Mouse (Mus musculus) megakaryocyte, embryonic 14.5 days (primary cell): ENCODE data around the gene Foxn3. TPM values are rescaled to one million over a fixed set of nuclear protein-coding genes. Genes with fewer than 3 reads are reported as not detected.
A peak's percentile ranks its signal among the peaks of the same experiment; 100 is the strongest.

Experiments used
- H3K27me3 ChIP-seq: replicated peaks from 2 replicates; pipeline ENCODE3; 2012; ENCODE audit warnings: inconsistent platforms
- H3K36me3 ChIP-seq: replicated peaks from 2 replicates; pipeline ENCODE3; 2012; ENCODE audit warnings: low read length, inconsistent platforms, mixed read lengths
- H3K4me1 ChIP-seq: 2 replicates; pipeline ENCODE4 v1.6.1; 2012; ENCODE audit warnings: inconsistent platforms
- H3K4me3 ChIP-seq: replicated peaks from 2 replicates; pipeline ENCODE3; 2012; ENCODE audit warnings: moderate library complexity, mild to moderate bottlenecking, inconsistent platforms
- H3K9me3 ChIP-seq: 2 replicates; pipeline ENCODE4 v1.6.1; 2012; ENCODE audit warnings: inconsistent platforms
- FLI1 ChIP-seq: IDR thresholded peaks from 2 replicates; pipeline ENCODE4 v1.6.1; 2012; ENCODE audit warnings: low read length, inconsistent platforms, mixed read lengths
- GATA1 ChIP-seq: IDR thresholded peaks from 3 replicates; pipeline ENCODE4 v1.6.1; 2012; ENCODE audit warnings: mixed read lengths, low read length, inconsistent platforms, borderline replicate concordance
- polyA plus RNA-seq: library from polyadenylated mRNA; stranded (reverse); fragments of >175 nt; gene quantifications from 2 replicates; pipeline ENCODE4 v1.2.3, GENCODE M21; 2012; ENCODE audit warnings: low replicate concordance; ENCODE audit not compliant: insufficient read depth

Gene Foxn3
- polyA plus RNA-seq, 1 experiment, result 20.5 TPM

DNA sequence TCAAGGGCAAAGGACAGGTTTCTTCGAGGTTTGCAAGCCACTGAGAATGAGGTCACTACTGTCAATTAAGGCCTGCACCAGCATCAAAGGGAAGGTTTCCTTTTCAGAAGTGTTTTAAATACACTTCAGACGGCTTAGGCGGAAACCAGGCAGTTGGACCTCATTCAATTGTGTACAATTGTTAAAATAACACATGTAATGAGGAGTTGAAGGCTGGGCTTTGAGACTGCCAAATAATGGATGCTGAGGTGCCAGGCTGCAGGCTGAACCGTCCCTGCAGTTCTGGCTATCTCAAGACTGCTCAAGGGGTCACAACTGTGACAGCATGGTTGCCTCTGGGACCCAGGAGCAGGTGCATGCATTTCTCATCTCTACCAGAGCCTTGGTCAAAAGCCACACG is 89.2 kb downstream of the Foxn3 start:
- TF ChIP-seq FLI1 (no peak), GATA1 (no peak)
- peaks cover 11% of the 10 kb centered on the region for H3K36me3 ChIP-seq
- no peak overlapping the region for H3K4me3 ChIP-seq
- H3K9me3 ChIP-seq, result peaks cover 12% of the 10 kb centered on the region
- peaks cover 5% of the 10 kb centered on the region for H3K27me3 ChIP-seq
- peaks cover 41% of the 10 kb centered on the region for H3K4me1 ChIP-seq

DNA sequence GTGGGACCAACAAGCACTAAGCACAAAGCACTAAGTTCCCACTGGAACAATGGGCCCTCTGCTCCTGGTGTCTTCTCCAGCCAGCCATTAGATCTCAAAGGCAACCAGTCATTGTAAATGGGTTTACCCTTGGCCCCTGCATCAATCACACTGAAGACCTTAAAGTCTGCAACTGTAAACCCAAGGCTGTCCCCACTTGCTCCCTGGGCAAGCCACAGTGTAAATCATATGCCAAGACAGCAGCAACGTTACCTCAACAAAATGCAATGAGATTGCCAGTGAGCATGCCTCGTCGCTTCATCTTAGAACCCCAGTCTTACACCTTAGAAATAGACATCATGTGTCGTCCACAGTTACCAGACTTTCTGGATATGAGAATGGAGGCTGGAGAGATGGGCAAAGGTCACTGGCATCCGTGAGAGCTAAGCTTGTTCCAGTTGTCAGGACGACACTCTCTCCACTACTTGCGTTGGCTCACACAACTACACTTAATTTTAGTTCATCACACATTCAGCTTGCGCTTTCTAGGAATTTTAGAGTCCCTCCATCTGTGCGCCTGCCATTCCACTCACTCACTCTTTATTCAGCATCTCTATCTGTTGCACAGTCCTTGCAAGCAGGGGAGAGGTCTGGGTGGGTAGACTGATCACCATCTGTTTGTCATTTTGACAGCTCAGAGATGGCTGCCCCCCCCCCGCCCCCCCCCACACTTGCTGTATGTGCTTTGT is 89.8 kb downstream of the Foxn3 start:
- TF ChIP-seq FLI1 (no peak), GATA1 (no peak)
- Histone ChIP-seq H3K9me3 (peaks cover 12% of the 10 kb centered on the region), H3K36me3 (peaks cover 11% of the 10 kb centered on the region)

DNA sequence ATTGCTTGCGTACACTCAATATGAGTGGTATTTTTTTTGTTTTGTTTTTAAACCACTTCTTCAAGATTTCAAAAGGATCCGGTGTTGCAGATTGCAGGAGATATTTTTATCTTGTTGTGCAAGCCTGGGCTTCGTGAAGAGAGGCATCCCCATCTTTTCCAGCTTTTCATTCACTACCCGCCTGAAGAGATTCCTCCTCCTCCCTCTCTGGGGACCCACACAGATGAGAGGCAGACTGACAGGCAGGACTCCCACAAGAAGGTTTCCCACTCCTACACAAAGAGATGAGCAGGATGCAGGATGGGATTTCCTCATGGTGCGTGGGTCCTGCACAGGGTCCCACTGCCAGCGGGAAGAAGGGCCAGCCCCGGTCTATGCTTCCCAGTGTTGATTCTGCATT is 92.0 kb downstream of the Foxn3 start:
- TF ChIP-seq FLI1 (no peak), GATA1 (no peak)
- H3K4me3 ChIP-seq, result no peak overlapping the region
- H3K4me1 ChIP-seq, result peaks cover 61% of the 10 kb centered on the region
- peaks cover 10% of the 10 kb centered on the region for H3K36me3 ChIP-seq
- H3K27me3 ChIP-seq, result peaks cover 13% of the 10 kb centered on the region
- H3K9me3 ChIP-seq, result peaks cover 7% of the 10 kb centered on the region

More for the DNA sequence above, 89.8 kb downstream of the Foxn3 start:
- Histone ChIP-seq H3K27me3 (peaks cover 11% of the 10 kb centered on the region), H3K4me3 (no peak overlapping the region), H3K4me1 (peaks cover 47% of the 10 kb centered on the region)

- peak overlapping the region; percentile 88 for H3K4me3 ChIP-seq
- H3K4me1 ChIP-seq, result peaks cover 64% of the 10 kb centered on the region
- H3K9me3 ChIP-seq, result no peaks in the 10 kb centered on the region
- TF ChIP-seq GATA1, result no peak
- H3K36me3 ChIP-seq, result peaks cover 4% of the 10 kb centered on the region
- H3K27me3 ChIP-seq, result peaks cover 15% of the 10 kb centered on the region
These were observed 95.5 kb downstream of the Foxn3 start for GRCm38 (mm10) chr12:99467884-99468311.

DNA sequence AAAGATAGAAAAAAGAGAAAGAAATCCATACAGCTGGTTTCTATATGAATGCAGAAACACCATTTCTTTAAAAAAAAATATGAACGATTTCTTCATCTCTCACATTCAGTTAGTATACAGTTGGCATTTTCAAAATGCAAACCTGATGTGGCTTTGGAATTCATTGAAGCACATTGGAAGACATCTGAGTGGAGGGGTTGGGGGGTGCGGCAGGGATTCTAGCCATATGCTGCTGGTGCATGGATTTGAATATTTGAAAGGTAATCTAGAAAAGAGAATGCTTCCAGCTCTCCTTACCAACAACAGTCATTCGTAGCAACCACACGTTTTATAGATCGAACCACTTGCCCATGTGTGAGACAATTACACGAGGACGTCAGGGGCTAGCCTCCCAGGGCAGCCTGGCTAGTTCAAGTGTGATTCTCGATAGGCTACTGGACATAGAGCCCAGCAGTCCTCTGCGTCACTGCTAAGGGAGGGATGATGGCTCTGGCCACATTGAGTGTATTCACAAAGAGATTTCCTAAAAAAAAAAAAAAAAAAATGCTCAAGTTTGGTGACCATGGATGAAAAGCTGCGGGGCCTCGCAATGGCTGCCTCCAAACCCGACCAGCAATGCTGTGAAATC is 96.0 kb downstream of the Foxn3 start:
- H3K4me1 ChIP-seq, result peaks cover 65% of the 10 kb centered on the region
- TF ChIP-seq GATA1 (no peak), FLI1 (no peak)
- H3K36me3 ChIP-seq, result peaks cover 4% of the 10 kb centered on the region
- peak overlapping the region; percentile 88 for H3K4me3 ChIP-seq
- H3K9me3 ChIP-seq, result no peaks in the 10 kb centered on the region
- peaks cover 15% of the 10 kb centered on the region for H3K27me3 ChIP-seq

- peak overlapping the region; percentile 5 for H3K4me3 ChIP-seq
- TF ChIP-seq FLI1, result no peak
- TF ChIP-seq GATA1, result no peak
These were observed 97.0 kb downstream of the Foxn3 start for GRCm38 (mm10) chr12:99466426-99466825.

DNA sequence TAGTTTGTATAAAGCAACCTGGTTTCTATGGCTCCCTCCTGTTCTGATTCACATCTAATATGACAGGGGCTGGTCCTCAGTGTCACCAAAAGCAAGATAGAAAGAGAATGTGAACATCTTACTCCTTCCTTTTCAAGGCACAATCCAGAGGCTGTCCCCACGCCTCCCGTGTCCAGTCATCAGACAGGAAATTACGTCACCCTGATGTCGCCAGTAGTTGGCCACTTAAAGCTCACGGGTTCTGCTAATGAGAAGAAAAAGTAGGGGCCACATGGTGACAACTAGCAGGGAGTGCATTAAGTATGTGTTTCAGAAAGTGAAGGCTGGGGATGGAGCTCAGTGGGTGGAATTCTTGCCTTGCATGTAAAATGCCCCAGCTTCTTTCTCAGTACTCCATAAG is 99.1 kb downstream of the Foxn3 start:
- Histone ChIP-seq H3K9me3 (no peaks in the 10 kb centered on the region), H3K36me3 (peaks cover 7% of the 10 kb centered on the region), H3K4me3 (peak overlapping the region; percentile 10), H3K4me1 (peaks cover 49% of the 10 kb centered on the region), H3K27me3 (peaks cover 9% of the 10 kb centered on the region)
- TF ChIP-seq FLI1 (no peak), GATA1 (no peak)

More at GRCm38 (mm10) chr12:99466426-99466825, 97.0 kb downstream of the Foxn3 start:
- Histone ChIP-seq H3K9me3 (no peaks in the 10 kb centered on the region), H3K27me3 (peaks cover 12% of the 10 kb centered on the region), H3K4me1 (peaks cover 66% of the 10 kb centered on the region), H3K36me3 (peaks cover 4% of the 10 kb centered on the region)

- Histone ChIP-seq H3K4me1 (peaks cover 35% of the 10 kb centered on the region), H3K27me3 (peaks cover 3% of the 10 kb centered on the region), H3K4me3 (no peak overlapping the region), H3K36me3 (peaks cover 7% of the 10 kb centered on the region), H3K9me3 (no peaks in the 10 kb centered on the region)
- TF ChIP-seq FLI1, result no peak
- no peak for TF ChIP-seq GATA1
These were observed 100.5 kb downstream of the Foxn3 start for GRCm38 (mm10) chr12:99462846-99463245.

GRCm38 (mm10) chr12:99462302-99462701 is 101.1 kb downstream of the Foxn3 start:
- Histone ChIP-seq H3K9me3 (no peaks in the 10 kb centered on the region), H3K4me1 (peaks cover 30% of the 10 kb centered on the region), H3K36me3 (peaks cover 7% of the 10 kb centered on the region), H3K27me3 (peaks cover 3% of the 10 kb centered on the region), H3K4me3 (no peak overlapping the region)
- TF ChIP-seq FLI1 (no peak), GATA1 (no peak)

GRCm38 (mm10) chr12:99457521-99458205 is 105.7 kb downstream of the Foxn3 start:
- Histone ChIP-seq H3K27me3 (no peaks in the 10 kb centered on the region), H3K36me3 (peaks cover 6% of the 10 kb centered on the region), H3K4me1 (peaks cover 21% of the 10 kb centered on the region), H3K4me3 (no peak overlapping the region), H3K9me3 (no peaks in the 10 kb centered on the region)
- TF ChIP-seq FLI1, result no peak
- TF ChIP-seq GATA1, result no peak
